Mouse (Mus musculus) gastrocnemius, postnatal 36 days (tissue): ENCODE measurements at regions not wholly inside any gene's neighbourhood (a gene's known extent, or its start where the extent isn't known, plus 50 kb on each side); places are given as distances from the start of the nearest gene placed in this dataset.

Source experiments
- DNase-seq, 2 experiments: peaks; one replicate each; pipeline ENCODE4 v3.0.0; 2022
- intact Hi-C: fragments of 180-260 bp; cut with DNase I; formaldehyde crosslinking; loops from one replicate; pipeline ENCODE4 v1.15.1; 2025

GRCm38 (mm10) chr13:99063431-99063830 lies 79.1 kb upstream of the 1700024P04Rik start:
- intact Hi-C loops: no loop called here
- DNase-seq: no peak

GRCm38 (mm10) chr13:99062936-99063335 lies 78.6 kb upstream of the 1700024P04Rik start:
- intact Hi-C loops: no loop called here
- no peak for DNase-seq

GRCm38 (mm10) chr13:99058131-99058970 lies 74.0 kb upstream of the 1700024P04Rik start:
- intact Hi-C loops: no loop called here
- peak in 1 of 2 experiments; percentile 36 for DNase-seq

GRCm38 (mm10) chr13:99057696-99058095 lies 73.3 kb upstream of the 1700024P04Rik start:
- DNase-seq: no peak
- intact Hi-C loops: no loop called here

- DNase-seq: no peak
- intact Hi-C loops: no loop called here
These were observed 72.9 kb upstream of the 1700024P04Rik start for GRCm38 (mm10) chr13:99057293-99057588.

GRCm38 (mm10) chr13:99056432-99057292 lies 72.3 kb upstream of the 1700024P04Rik start:
- intact Hi-C loops: no loop called here
- DNase-seq: no peak

GRCm38 (mm10) chr13:99055609-99056321 lies 71.4 kb upstream of the 1700024P04Rik start:
- intact Hi-C loops: no loop called here
- no peak for DNase-seq

GRCm38 (mm10) chr13:99052076-99052475 lies 67.7 kb upstream of the 1700024P04Rik start:
- DNase-seq: no peak
- intact Hi-C loops: no loop called here

- intact Hi-C loops: loop anchor here (5.0 kb wide), 1 partner anchor 68 kb away; no protein-coding TSS in a partner anchor
- no peak for DNase-seq
These were observed 65.3 kb upstream of the 1700024P04Rik start for GRCm38 (mm10) chr13:99049699-99050098.

- no peak for DNase-seq
- intact Hi-C loops: loop anchor here (5.0 kb wide), 1 partner anchor 69 kb away; no protein-coding TSS in a partner anchor
These were observed 64.3 kb upstream of the 1700024P04Rik start for GRCm38 (mm10) chr13:99048651-99049100.

GRCm38 (mm10) chr13:99047219-99047618 lies 62.9 kb upstream of the 1700024P04Rik start:
- no peak for DNase-seq
- intact Hi-C loops: loop anchor here (5.0 kb wide), 1 partner anchor 70 kb away; no protein-coding TSS in a partner anchor

- intact Hi-C loops: loop anchor here (5.0 kb wide), 1 partner anchor 71 kb away; no protein-coding TSS in a partner anchor
- no peak for DNase-seq
These were observed 62.4 kb upstream of the 1700024P04Rik start for GRCm38 (mm10) chr13:99046737-99047136.

GRCm38 (mm10) chr13:99042086-99042485 lies 57.7 kb upstream of the 1700024P04Rik start:
- no peak for DNase-seq
- intact Hi-C loops: no loop called here

GRCm38 (mm10) chr13:99041256-99041655 lies 56.9 kb upstream of the 1700024P04Rik start:
- intact Hi-C loops: no loop called here

GRCm38 (mm10) chr13:99040846-99041245 lies 56.5 kb upstream of the 1700024P04Rik start:
- no peak for DNase-seq
- intact Hi-C loops: no loop called here

More at GRCm38 (mm10) chr13:99041256-99041655, 56.9 kb upstream of the 1700024P04Rik start:
- DNase-seq: no peak

GRCm38 (mm10) chr13:99040171-99040570 lies 55.8 kb upstream of the 1700024P04Rik start:
- intact Hi-C loops: no loop called here
- no peak for DNase-seq

- intact Hi-C loops: no loop called here
These were observed 54.7 kb upstream of the 1700024P04Rik start for GRCm38 (mm10) chr13:99039063-99039385.

GRCm38 (mm10) chr13:99038198-99039062 lies 54.1 kb upstream of the 1700024P04Rik start:
- intact Hi-C loops: no loop called here
- DNase-seq: no peak

More at GRCm38 (mm10) chr13:99039063-99039385, 54.7 kb upstream of the 1700024P04Rik start:
- DNase-seq: no peak

- DNase-seq: no peak
- intact Hi-C loops: no loop called here
These were observed 52.8 kb upstream of the 1700024P04Rik start for GRCm38 (mm10) chr13:99037131-99037530.
